Mouse (Mus musculus) hindbrain, embryonic 11.5 days (tissue): ENCODE results near the gene Srpk3. TPM values are rescaled to one million over a fixed set of nuclear protein-coding genes. Genes with fewer than 3 reads are reported as not detected.

Experiments used
- ATAC-seq: fragments of 200-750 bp; cut with Nextera tagmentation; 2 replicates; pipeline ENCODE4 v1.8.0; 2017; ENCODE audit warnings: mild to moderate bottlenecking, moderate TSS enrichment, moderate library complexity; ENCODE audit not compliant: low FRiP score
- DNase-seq: peaks from one replicate; pipeline ENCODE4 v3.0.0-alpha.2; 2015; ENCODE audit warnings: low spot score
- H3K27ac ChIP-seq: fragments of 300-500 bp; sonication (generic); 2 replicates; pipeline ENCODE4 v1.5.1; 2014; ENCODE audit warnings: mild to moderate bottlenecking, low read depth, low read length
- H3K27me3 ChIP-seq: fragments of 300-500 bp; sonication (generic); 2 replicates; pipeline ENCODE4 v1.6.1; 2014; ENCODE audit warnings: mild to moderate bottlenecking, low read length, moderate library complexity, mixed read lengths; ENCODE audit not compliant: control insufficient read depth, insufficient read depth
- H3K36me3 ChIP-seq: fragments of 300-500 bp; sonication (generic); 2 replicates; pipeline ENCODE4 v1.6.1; 2014; ENCODE audit warnings: mild to moderate bottlenecking, low read length, moderate library complexity, mixed read lengths; ENCODE audit not compliant: control insufficient read depth, insufficient read depth
- H3K4me1 ChIP-seq: fragments of 300-500 bp; sonication (generic); replicated peaks from 2 replicates; pipeline ENCODE4 v1.6.1; 2014; ENCODE audit warnings: low read length, mixed read lengths; ENCODE audit not compliant: control insufficient read depth, insufficient read depth
- H3K4me2 ChIP-seq: fragments of 300-500 bp; sonication (generic); replicated peaks from 2 replicates; pipeline ENCODE4 v1.6.1; 2014; ENCODE audit warnings: mild to moderate bottlenecking, low read depth, low read length
- H3K4me3 ChIP-seq: fragments of 300-500 bp; sonication (generic); 2 replicates; pipeline ENCODE4 v1.5.1; 2014; ENCODE audit warnings: low read depth, low read length
- H3K9ac ChIP-seq: fragments of 300-500 bp; sonication (generic); 2 replicates; pipeline ENCODE4 v1.6.1; 2014; ENCODE audit warnings: low read depth, low read length
- H3K9me3 ChIP-seq: fragments of 300-500 bp; sonication (generic); 2 replicates; pipeline ENCODE4 v1.6.1; 2016; ENCODE audit warnings: low read length; ENCODE audit not compliant: control insufficient read depth
- WGBS: fragments of 180-500 bp; shearing (Covaris S2); extraction: QIAGEN DNeasy Blood & Tissue Kit; methylation state at CpG from one replicate; pipeline ENCODE4 v1.1.7; 2014; 5-methylcytosine and 5-hydroxymethylcytosine counted together
- polyA plus RNA-seq: library from polyadenylated mRNA; unstranded; fragments of >200 nt; fragmentation: Nextera tagmentation; extraction: Ambion mirVana; gene quantifications from 2 replicates; pipeline ENCODE4 v1.2.1, GENCODE M21; 2014

Srpk3 gene
- polyA plus RNA-seq, 1 experiment from 2014 or later = 1.3 TPM

DNA sequence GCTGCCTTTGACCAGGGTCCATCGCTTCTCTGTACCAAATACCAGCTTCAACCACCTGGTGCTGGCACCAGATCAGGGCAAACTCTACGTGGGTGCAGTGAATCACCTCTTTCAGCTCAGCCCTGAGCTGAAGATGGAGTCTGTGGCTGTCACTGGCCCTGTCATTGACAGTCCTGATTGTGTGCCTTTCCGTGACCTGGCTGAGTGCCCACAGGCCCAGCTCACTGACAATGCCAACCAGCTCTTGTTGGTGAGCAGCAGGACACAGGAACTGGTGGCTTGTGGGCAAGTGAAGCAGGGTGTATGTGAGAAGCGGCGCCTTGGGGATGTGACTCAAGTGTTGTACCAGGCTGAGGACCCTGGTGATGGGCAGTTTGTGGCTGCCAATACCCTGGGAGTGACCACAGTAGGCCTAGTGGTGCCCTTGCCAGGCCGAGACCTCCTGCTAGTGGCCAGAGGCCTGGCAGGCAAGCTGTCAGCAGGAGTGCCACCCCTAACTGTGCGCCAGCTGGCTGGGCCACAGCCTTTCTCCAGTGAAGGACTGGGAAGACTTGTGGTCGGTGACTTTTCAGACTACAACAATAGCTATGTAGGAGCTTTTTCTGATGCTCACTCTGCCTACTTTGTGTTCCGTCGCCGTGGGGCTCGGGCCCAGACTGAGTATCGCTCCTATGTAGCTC, 15.5 kb upstream of the Srpk3 start:
- H3K27me3 ChIP-seq = no peaks in the 10 kb centered on the region
- ATAC-seq (no peak), DNase-seq (no peak)
- H3K4me3 ChIP-seq = no peak overlapping the region
- no peak overlapping the region for H3K27ac ChIP-seq
- H3K9ac ChIP-seq = no peak overlapping the region
- H3K36me3 ChIP-seq = no peaks in the 10 kb centered on the region
- no peaks in the 10 kb centered on the region for H3K9me3 ChIP-seq
- no peak overlapping the region for H3K4me2 ChIP-seq
- WGBS = 89% methylated on average over 13 of the region's 13 CpGs
- H3K4me1 ChIP-seq = no peaks in the 10 kb centered on the region

DNA sequence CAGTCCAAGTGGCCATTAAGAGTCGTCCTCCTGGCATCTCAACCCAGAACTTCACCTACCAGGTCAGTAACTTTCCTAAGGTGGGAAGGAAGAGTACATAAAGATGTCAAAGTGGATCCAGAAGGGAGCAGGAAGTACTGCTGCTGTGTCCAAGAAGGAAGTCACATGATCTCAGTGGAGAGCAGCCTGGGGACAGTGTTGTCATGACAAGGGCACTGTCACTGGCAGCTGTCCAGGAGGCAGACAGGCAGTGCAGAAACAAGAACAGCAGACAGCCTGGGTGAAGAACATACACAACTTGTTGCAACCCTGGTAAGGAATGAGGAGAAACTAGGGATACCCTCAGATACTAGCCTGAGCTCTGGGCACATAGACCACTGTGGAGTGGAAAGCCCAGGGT, 8.9 kb upstream of the Srpk3 start:
- no peak overlapping the region for H3K4me2 ChIP-seq
- no peak for DNase-seq
- no peaks in the 10 kb centered on the region for H3K27me3 ChIP-seq
- ATAC-seq = no peak
- H3K27ac ChIP-seq = no peak overlapping the region
- 74% methylated on average over 1 of the region's 1 CpGs for WGBS
- no peak overlapping the region for H3K9ac ChIP-seq
- H3K9me3 ChIP-seq = no peaks in the 10 kb centered on the region
- H3K36me3 ChIP-seq = no peaks in the 10 kb centered on the region
- H3K4me1 ChIP-seq = no peaks in the 10 kb centered on the region
- no peak overlapping the region for H3K4me3 ChIP-seq

DNA sequence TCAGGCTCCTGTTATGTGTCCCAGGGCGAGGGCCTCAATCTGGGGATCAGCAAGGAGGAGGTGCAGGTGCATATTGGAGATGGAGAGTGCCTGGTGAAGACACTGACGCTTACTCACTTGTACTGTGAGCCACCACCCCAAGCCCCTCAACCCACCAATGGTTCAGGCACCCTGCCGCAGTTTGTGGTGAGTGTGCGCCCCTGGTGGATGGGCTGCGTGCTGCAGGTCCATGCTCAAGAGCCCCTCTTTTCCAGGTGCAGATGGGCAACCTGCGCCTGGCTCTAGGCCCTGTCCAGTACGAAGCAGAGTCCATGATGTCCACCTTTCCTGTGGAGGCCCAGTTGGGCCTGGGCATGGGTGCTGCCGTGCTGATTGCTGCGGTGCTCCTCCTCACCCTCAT, 6.9 kb upstream of the Srpk3 start:
- H3K9me3 ChIP-seq = no peaks in the 10 kb centered on the region
- no peak overlapping the region for H3K4me3 ChIP-seq
- no peaks in the 10 kb centered on the region for H3K4me1 ChIP-seq
- 57% methylated on average over 9 of the region's 9 CpGs for WGBS
- H3K27ac ChIP-seq = no peak overlapping the region
- ATAC-seq = no peak
- H3K36me3 ChIP-seq = no peaks in the 10 kb centered on the region
- no peaks in the 10 kb centered on the region for H3K27me3 ChIP-seq
- no peak overlapping the region for H3K4me2 ChIP-seq
- peak; percentile 33 for DNase-seq
- no peak overlapping the region for H3K9ac ChIP-seq

DNA sequence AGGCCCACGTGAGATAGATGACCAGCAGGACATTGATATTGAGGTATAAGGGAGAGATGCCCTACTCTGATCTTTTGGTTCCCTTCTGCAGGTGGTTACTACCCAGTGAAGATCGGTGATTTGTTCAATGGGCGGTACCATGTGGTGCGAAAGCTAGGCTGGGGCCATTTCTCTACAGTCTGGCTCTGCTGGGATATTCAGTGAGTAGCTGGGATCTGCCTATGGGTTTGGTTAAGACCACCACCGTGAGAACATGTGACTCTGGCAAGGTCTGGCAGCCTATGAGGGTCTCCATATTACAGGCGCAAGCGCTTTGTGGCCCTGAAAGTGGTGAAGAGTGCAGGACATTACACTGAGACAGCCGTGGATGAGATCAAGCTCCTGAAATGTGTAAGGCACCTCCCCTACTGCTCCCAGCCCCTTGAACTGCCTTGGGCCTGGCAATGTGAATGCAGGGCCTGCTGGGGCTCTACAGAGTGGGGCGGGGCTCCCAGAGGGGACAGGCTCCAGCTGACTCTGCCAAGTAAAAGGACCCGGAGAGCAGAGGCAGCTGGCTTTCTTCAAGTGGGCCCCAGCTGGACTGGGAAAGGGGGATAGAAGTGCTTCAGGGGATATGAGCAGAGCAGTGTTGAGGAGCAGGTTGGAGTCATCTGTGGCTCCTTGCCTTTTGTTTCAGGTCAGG, 738 bp downstream of the Srpk3 start:
- Histone ChIP-seq H3K4me1 (no peaks in the 10 kb centered on the region), H3K9ac (no peak overlapping the region), H3K4me3 (no peak overlapping the region), H3K4me2 (no peak overlapping the region), H3K36me3 (no peaks in the 10 kb centered on the region), H3K9me3 (no peaks in the 10 kb centered on the region), H3K27me3 (no peaks in the 10 kb centered on the region), H3K27ac (no peak overlapping the region)
- ATAC-seq = peak; percentile 62
- WGBS = 74% methylated on average over 10 of the region's 10 CpGs
- peak; percentile 16 for DNase-seq

DNA sequence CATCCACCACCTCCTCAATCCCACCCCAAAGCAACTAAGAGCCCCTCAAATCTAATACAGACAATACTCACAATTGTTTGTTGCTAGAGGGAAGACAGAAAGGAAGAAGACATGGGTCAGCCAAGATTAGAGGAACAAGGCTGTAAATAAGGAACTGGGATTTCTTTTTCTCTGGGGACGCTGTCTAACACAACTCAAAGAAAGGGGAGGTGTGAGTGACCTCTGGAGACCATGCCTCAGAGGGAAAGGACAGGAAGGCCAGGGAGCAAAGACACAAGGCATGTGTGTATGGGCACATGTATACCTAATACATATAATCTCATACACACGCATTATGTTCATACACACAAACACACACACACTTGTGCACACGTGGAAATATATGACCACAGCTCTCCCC, 8.0 kb downstream of the Srpk3 start:
- H3K27me3 ChIP-seq = no peaks in the 10 kb centered on the region
- no peak overlapping the region for H3K4me2 ChIP-seq
- H3K9me3 ChIP-seq = no peaks in the 10 kb centered on the region
- ATAC-seq = no peak
- H3K36me3 ChIP-seq = no peaks in the 10 kb centered on the region
- no peak for DNase-seq
- H3K9ac ChIP-seq = no peak overlapping the region
- no peak overlapping the region for H3K27ac ChIP-seq
- H3K4me1 ChIP-seq = no peaks in the 10 kb centered on the region
- 90% methylated on average over 3 of the region's 3 CpGs for WGBS
- no peak overlapping the region for H3K4me3 ChIP-seq

DNA sequence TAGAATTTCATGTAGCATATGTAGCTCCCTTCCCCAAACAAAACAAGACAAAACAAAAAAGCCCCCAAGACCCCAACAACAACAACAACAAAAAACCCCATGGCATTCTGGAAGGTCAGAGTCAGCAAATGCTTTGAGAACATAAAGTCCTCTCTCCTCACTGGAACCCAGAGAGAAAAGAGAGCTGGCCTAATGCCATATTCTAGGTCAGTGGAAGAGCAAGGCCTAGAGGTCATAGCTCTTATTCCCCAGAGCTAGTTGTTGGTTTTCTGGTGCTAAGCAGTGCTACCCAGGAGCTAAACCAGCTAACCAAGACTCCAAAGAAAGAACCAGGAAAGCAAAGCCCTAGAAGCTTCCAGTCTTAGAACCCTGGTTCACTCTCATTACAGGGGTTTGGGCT, 11.5 kb downstream of the Srpk3 start:
- Histone ChIP-seq H3K4me3 (peak overlapping the region; percentile 54), H3K36me3 (no peaks in the 10 kb centered on the region), H3K4me1 (no peaks in the 10 kb centered on the region), H3K9ac (peak overlapping the region; percentile 61), H3K27me3 (no peaks in the 10 kb centered on the region), H3K27ac (peak overlapping the region; percentile 64), H3K9me3 (no peaks in the 10 kb centered on the region), H3K4me2 (peak overlapping the region; percentile 46)
- ATAC-seq (no peak), DNase-seq (no peak)

DNA sequence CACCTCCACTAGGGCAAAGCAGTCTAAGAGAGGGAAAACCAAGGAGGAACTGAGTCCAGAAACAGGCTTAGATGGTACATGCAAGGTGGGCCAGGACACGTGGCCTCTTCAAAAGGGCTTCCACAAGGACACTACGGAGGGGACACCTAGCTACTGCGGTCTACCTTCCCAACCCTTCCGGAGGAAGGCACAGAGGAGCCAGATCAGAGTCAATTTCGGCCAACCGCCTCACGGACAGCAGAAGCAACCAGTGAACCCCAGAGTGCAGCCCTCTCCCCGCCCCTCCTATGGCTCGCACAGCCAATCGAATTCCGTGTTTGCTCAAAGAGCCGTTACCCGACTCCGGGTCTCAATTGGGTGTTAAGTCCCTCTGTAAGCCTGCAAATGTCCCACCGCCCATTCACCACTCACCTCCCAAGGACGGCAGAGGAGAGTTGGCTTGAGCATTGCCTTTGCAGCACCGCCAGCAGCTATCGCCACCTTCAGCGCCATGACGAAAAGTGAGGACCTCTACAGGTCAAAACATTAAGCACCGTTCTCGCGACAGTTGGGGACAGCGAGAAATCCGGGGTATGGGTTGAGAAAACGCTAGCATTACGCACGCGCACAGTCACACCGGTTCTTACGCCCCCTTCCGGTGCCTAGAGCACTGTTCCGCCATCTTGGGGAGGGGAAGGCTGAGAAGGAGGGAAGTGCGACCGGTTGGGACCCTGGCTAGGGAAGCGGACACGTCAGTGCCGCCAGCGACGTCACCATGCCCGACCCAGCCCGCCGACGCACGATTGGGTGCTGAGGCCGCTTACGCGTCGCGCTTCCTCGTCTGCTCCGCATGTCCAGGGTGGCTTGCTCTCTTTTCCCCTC, 12.4 kb downstream of the Srpk3 start, which contains the start of the genes Idh3g and Ssr4:
Idh3g (minus strand) TSS at position 534 of the 861 bp plus-strand sequence.
Ssr4 (plus strand) TSS at position 665 of the 861 bp plus-strand sequence.
- peak; percentile 97 for ATAC-seq
- DNase-seq = peak; percentile 94
- Histone ChIP-seq H3K36me3 (no peaks in the 10 kb centered on the region), H3K27me3 (no peaks in the 10 kb centered on the region), H3K4me2 (peak within 1 kb of the TSS; percentile 55), H3K4me3 (peak within 1 kb of the TSS; percentile 54), H3K27ac (peak within 1 kb of the TSS; percentile 64), H3K9ac (peak within 1 kb of the TSS; percentile 71), H3K9me3 (no peaks in the 10 kb centered on the region), H3K4me1 (no peaks in the 10 kb centered on the region)
- 9% methylated on average over 47 of the region's 52 CpGs for WGBS

DNA sequence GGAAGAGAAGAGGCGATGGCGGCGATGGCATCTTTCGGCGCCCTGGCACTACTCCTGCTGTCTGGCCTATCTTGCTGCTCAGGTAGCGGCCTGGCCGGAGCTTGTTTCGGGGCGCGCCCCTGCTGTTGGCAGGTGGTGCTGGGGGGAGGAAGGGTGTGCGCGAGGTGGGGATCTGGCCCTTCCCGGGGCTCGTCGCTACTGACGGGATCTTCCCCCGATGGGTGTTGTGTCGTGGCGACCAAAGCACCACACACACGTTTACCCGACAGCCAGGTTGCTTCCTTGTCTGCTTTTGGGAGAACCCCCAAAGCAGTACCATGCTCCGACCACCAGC, 13.0 kb downstream of the Srpk3 start:
- no peaks in the 10 kb centered on the region for H3K27me3 ChIP-seq
- DNase-seq (no peak), ATAC-seq (no peak)
- no peaks in the 10 kb centered on the region for H3K9me3 ChIP-seq
- H3K4me2 ChIP-seq = peak overlapping the region; percentile 55
- peak overlapping the region; percentile 51 for H3K27ac ChIP-seq
- 14% methylated on average over 15 of the region's 22 CpGs for WGBS
- no peaks in the 10 kb centered on the region for H3K4me1 ChIP-seq
- no peaks in the 10 kb centered on the region for H3K36me3 ChIP-seq
- peak overlapping the region; percentile 54 for H3K4me3 ChIP-seq
- H3K9ac ChIP-seq = peak overlapping the region; percentile 71
